Mouse (Mus musculus) inflammation-experienced regulatory T-cells, adult 6 months (primary cell): ENCODE measurements around the gene Olfr38. TPM values are rescaled to one million over a fixed set of nuclear protein-coding genes. Genes with fewer than 3 reads are reported as not detected.

ENCODE experiments used
- ATAC-seq: one replicate; pipeline ENCODE4 v1.8.0; 2017
- polyA plus RNA-seq, 3 experiments: library from polyadenylated mRNA; unstranded; fragments of 100-300 nt; shearing (Covaris generic); gene quantifications; one replicate each; pipeline ENCODE4 v1.2.1; 2017

The Olfr38 gene
- polyA plus RNA-seq, result not detected

- ATAC-seq, result no peak
Measured at GRCm38 (mm10) chr6:42756104-42756503, at the start of gene Olfr38. Gene Olfr38, plus strand, starts transcription at chr6:42756404.

GRCm38 (mm10) chr6:42709291-42710211, 46.7 kb upstream of the Olfr38 start, which contains the start of gene Tcaf1:
Gene Tcaf1, minus strand, starts transcription at chr6:42710088.
- ATAC-seq, result no peak

DNA sequence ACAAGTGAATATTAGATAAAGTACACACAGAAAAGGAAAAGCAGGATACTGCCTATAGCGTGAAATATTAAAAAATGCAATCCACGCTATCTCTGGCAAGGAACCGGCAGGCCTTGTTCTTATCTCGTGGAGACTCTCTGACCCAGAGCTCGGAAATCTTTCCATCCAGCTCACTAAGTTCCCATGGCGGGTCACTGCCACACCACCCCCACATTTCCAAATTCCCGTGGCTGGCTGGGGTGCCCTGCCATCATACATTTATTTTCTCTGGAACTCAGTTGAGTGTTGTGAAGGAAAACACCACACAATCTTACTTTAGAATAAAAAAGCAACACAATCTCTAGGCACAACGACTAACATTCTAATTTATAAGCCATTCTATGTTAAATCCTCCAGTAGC, 41.5 kb upstream of the Olfr38 start:
- no peak for ATAC-seq

DNA sequence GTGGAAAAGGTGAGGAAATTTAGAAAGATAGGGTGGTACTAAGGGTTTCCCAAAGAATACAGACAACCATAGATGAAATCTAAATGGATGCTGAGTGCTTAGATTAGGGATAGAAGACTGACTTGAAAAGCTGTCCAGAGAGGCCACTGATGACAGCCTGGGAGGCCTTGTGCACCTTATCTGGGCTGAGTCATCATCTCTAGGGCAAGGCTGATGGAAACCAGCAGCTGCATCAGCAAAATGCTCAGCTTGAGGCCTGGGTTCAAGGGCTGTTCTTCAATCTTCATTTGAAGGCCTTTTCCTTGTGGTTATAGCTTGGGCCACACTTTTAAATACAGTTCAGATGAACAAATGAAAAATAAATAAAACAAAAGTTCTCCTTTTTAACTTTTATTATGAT, 38.2 kb upstream of the Olfr38 start:
- no peak for ATAC-seq

DNA sequence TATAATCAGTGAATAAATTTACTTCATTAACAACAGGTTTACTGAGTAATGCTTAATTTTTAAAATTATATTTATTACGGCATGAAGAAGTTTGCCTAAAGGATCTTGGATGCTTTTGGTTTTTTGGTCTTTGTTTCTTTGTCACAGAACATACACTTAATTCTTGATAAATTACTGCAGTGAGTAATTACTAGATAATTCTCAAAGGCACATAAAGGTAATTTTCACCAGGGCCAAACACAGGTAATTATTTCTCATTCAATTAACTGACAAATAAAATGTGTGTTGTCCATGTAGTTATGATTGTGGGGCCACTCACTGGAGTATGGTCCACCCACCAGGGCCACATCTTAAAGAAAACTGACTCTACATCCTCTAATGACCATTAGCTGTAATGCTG, 17.1 kb upstream of the Olfr38 start, which contains the start of gene Olfr453:
Gene Olfr453, plus strand, starts transcription at position 301 of the 400 bp plus-strand sequence.
- ATAC-seq, result no peak

GRCm38 (mm10) chr6:42742303-42742702, 13.9 kb upstream of the Olfr38 start:
- no peak for ATAC-seq

DNA sequence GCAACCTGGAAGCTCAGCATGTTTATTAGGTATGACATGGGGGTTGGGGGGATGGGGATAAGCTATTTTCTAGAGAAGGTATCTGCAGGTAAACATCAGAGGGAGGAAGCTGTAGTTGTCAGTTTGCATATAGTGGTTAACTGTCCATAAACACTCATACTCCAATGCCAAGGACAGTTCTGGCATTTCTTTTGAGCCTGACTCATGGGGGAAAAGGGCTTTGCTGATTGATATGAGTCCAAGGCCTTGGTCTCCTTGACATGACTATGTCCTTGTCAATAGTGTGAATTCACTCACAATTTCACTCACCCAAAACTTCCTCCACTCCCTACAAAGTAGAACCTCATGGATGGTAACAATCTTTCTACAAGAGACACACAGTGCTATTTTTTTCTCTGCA, 8.4 kb upstream of the Olfr38 start:
- ATAC-seq, result no peak

DNA sequence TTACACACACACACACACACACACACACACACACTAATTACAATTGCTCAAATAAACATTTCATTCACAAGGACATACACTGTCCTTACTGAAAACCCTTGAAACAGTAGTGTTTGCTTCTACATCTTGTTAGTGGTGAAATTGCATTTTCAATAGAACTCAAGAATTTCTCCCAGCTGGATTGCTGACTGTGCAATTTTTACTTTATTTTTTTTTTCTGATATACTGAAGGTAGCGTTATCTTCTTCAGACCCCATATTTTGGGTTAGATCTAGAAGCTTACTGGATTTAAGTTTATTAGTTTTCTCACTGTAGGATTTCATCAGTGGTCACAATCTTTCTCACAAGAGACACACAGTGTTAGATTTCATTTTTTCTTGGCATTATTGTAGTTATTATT, 20.9 kb downstream of the Olfr38 start:
- ATAC-seq, result no peak

- no peak for ATAC-seq
Measured at GRCm38 (mm10) chr6:42784793-42785192, 28.6 kb downstream of the Olfr38 start, which contains the start of gene Olfr452. Gene Olfr452, plus strand, starts transcription at chr6:42785093.

GRCm38 (mm10) chr6:42790247-42790948, 34.2 kb downstream of the Olfr38 start:
- ATAC-seq, result no peak

GRCm38 (mm10) chr6:42790949-42791556, 34.8 kb downstream of the Olfr38 start:
- ATAC-seq, result no peak

DNA sequence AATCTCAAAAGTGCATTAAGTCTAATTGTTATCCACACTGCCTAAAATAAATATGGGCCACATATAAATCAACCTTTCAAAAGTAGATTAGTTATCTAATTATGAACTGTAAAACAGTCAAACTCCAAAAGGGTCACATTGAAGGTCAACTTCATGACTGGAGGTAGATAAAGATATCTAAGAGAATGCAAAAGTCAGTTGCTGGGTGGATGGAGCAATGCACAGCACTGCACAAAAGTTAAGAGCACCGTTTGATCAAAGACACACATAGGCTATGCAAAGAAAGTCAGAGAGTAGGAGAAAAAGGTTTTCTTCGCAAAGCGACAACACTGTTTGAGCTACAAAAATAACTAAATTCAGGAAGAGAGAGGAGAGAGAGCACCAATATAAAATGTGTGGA, 38.8 kb downstream of the Olfr38 start:
- no peak for ATAC-seq

DNA sequence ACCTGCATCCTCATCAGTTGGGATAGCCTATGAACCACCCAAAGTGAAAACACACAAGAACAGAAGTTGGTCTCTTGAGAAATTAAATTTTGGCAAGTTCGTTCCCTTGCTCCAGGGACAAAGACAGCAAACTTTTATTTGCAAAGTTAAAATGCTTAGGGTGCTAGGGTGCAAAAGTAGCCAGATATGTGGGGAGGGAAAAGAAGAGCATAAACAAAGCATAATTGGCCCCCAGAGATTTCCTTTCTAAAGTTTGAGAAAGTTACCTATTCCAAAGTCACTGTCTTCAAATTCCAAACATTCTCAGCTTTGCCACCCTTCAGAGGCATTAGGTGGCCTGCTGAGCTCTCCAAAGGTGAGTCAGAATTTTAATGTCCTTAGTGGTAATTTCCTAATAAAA, 55.4 kb downstream of the Olfr38 start, which contains the start of gene Olfr450:
Gene Olfr450, plus strand, starts transcription at position 301 of the 400 bp plus-strand sequence.
- no peak for ATAC-seq

Other genes with a start within 250 kb of the Olfr38 start
- gene Olfr455, start 208.8 kb upstream of the Olfr38 start, polyA plus RNA-seq, result not detected
- not detected for gene Tcaf3, start 158.7 kb upstream of the Olfr38 start, polyA plus RNA-seq
- under 1 TPM in 1 of 3 experiments, not detected in 2; 0.12 TPM for gene Tcaf2, start 111.2 kb upstream of the Olfr38 start, polyA plus RNA-seq
- gene Tcaf1, start 46.3 kb upstream of the Olfr38 start, polyA plus RNA-seq, result under 1 TPM in 2 of 3 experiments, not detected in 1; 0.19 to 0.38 TPM
- not detected for gene Olfr453, start 17.0 kb upstream of the Olfr38 start, polyA plus RNA-seq
- not detected for gene Olfr452, start 28.7 kb downstream of the Olfr38 start, polyA plus RNA-seq
- not detected for gene Olfr450, start 55.5 kb downstream of the Olfr38 start, polyA plus RNA-seq
- not detected for gene Olfr449, start 78.0 kb downstream of the Olfr38 start, polyA plus RNA-seq
- gene Olfr448, start 134.0 kb downstream of the Olfr38 start, polyA plus RNA-seq, result not detected
- not detected for gene Olfr447, start 152.5 kb downstream of the Olfr38 start, polyA plus RNA-seq
- not detected for gene Olfr446, start 165.0 kb downstream of the Olfr38 start, polyA plus RNA-seq
- not detected for gene Olfr444, start 192.7 kb downstream of the Olfr38 start, polyA plus RNA-seq